Mouse (Mus musculus): Measurements from ENCODE around the gene Erc2. TPM values are rescaled to one million over a fixed set of nuclear protein-coding genes. Genes with fewer than 3 reads are reported as not detected.

Gene Erc2
- polyA plus RNA-seq, 1 experiment = 0.89 TPM

- Histone ChIP-seq H3K27ac (ENCODE audit: insufficient read depth, low read depth, low read length) (no peak overlapping the region), H3K27me3 (ENCODE audit: control insufficient read depth, insufficient read depth, low read length) (no peaks in the 10 kb centered on the region), H3K4me1 (ENCODE audit: control insufficient read depth, insufficient read depth, insufficient read length, low read length) (no peaks in the 10 kb centered on the region), H3K4me3 (ENCODE audit: low read depth, low read length) (no peak overlapping the region), H3K36me3 (ENCODE audit: control insufficient read depth, insufficient read depth, low read length) (no peaks in the 10 kb centered on the region)
- no peak for TF ChIP-seq POLR2A (IDR thresholded peaks at IDR 0.05; ENCODE audit: low read depth, low read length)
- TF ChIP-seq CTCF (IDR thresholded peaks at IDR 0.05; ENCODE audit: extremely low read depth, insufficient read length, insufficient replicate concordance, low read depth, low read length) = no peak
- WGBS = 87% methylated on average over 10 of the region's 10 CpGs
Measured at GRCm38 (mm10) chr14:27674561-27674960, 52.3 kb downstream of the Erc2 start.

GRCm38 (mm10) chr14:27675071-27675470 is 52.8 kb downstream of the Erc2 start:
- TF ChIP-seq POLR2A (IDR thresholded peaks at IDR 0.05; ENCODE audit: low read depth, low read length) (no peak), CTCF (IDR thresholded peaks at IDR 0.05; ENCODE audit: extremely low read depth, insufficient read length, insufficient replicate concordance, low read depth, low read length) (no peak)
- 80% methylated on average over 6 of the region's 6 CpGs for WGBS
- H3K27me3 ChIP-seq (ENCODE audit: control insufficient read depth, insufficient read depth, low read length) = no peaks in the 10 kb centered on the region

GRCm38 (mm10) chr14:27682368-27683052 is 60.3 kb downstream of the Erc2 start:
- H3K27me3 ChIP-seq (ENCODE audit: control insufficient read depth, insufficient read depth, low read length) = no peaks in the 10 kb centered on the region
- 36% methylated on average over 3 of the region's 3 CpGs for WGBS
- H3K4me3 ChIP-seq (ENCODE audit: low read depth, low read length) = no peak overlapping the region
- TF ChIP-seq CTCF (IDR thresholded peaks at IDR 0.05; ENCODE audit: extremely low read depth, insufficient read length, insufficient replicate concordance, low read depth, low read length) (no peak), POLR2A (IDR thresholded peaks at IDR 0.05; ENCODE audit: low read depth, low read length) (no peak)
- no peaks in the 10 kb centered on the region for H3K4me1 ChIP-seq (ENCODE audit: control insufficient read depth, insufficient read depth, insufficient read length, low read length)
- no peaks in the 10 kb centered on the region for H3K36me3 ChIP-seq (ENCODE audit: control insufficient read depth, insufficient read depth, low read length)
- no peak overlapping the region for H3K27ac ChIP-seq (ENCODE audit: insufficient read depth, low read depth, low read length)

More at GRCm38 (mm10) chr14:27675071-27675470, 52.8 kb downstream of the Erc2 start:
- Histone ChIP-seq H3K4me3 (ENCODE audit: low read depth, low read length) (no peak overlapping the region), H3K4me1 (ENCODE audit: control insufficient read depth, insufficient read depth, insufficient read length, low read length) (no peaks in the 10 kb centered on the region), H3K36me3 (ENCODE audit: control insufficient read depth, insufficient read depth, low read length) (no peaks in the 10 kb centered on the region), H3K27ac (ENCODE audit: insufficient read depth, low read depth, low read length) (no peak overlapping the region)

GRCm38 (mm10) chr14:27695781-27696180 is 73.6 kb downstream of the Erc2 start:
- TF ChIP-seq CTCF (IDR thresholded peaks at IDR 0.05; ENCODE audit: extremely low read depth, insufficient read length, insufficient replicate concordance, low read depth, low read length) = no peak
- TF ChIP-seq POLR2A (IDR thresholded peaks at IDR 0.05; ENCODE audit: low read depth, low read length) = no peak
- Histone ChIP-seq H3K4me1 (ENCODE audit: control insufficient read depth, insufficient read depth, insufficient read length, low read length) (no peaks in the 10 kb centered on the region), H3K27ac (ENCODE audit: insufficient read depth, low read depth, low read length) (no peak overlapping the region), H3K4me3 (ENCODE audit: low read depth, low read length) (no peak overlapping the region), H3K27me3 (ENCODE audit: control insufficient read depth, insufficient read depth, low read length) (no peaks in the 10 kb centered on the region), H3K36me3 (ENCODE audit: control insufficient read depth, insufficient read depth, low read length) (no peaks in the 10 kb centered on the region)
- WGBS = 89% methylated on average over 7 of the region's 7 CpGs

- Histone ChIP-seq H3K27me3 (ENCODE audit: control insufficient read depth, insufficient read depth, low read length) (no peaks in the 10 kb centered on the region), H3K4me3 (ENCODE audit: low read depth, low read length) (no peak overlapping the region), H3K4me1 (ENCODE audit: control insufficient read depth, insufficient read depth, insufficient read length, low read length) (no peaks in the 10 kb centered on the region), H3K36me3 (ENCODE audit: control insufficient read depth, insufficient read depth, low read length) (no peaks in the 10 kb centered on the region), H3K27ac (ENCODE audit: insufficient read depth, low read depth, low read length) (no peak overlapping the region)
- 79% methylated on average over 7 of the region's 7 CpGs for WGBS
- TF ChIP-seq POLR2A (IDR thresholded peaks at IDR 0.05; ENCODE audit: low read depth, low read length) = no peak
- no peak for TF ChIP-seq CTCF (IDR thresholded peaks at IDR 0.05; ENCODE audit: extremely low read depth, insufficient read length, insufficient replicate concordance, low read depth, low read length)
Measured at GRCm38 (mm10) chr14:27717364-27717763, 95.1 kb downstream of the Erc2 start.

DNA sequence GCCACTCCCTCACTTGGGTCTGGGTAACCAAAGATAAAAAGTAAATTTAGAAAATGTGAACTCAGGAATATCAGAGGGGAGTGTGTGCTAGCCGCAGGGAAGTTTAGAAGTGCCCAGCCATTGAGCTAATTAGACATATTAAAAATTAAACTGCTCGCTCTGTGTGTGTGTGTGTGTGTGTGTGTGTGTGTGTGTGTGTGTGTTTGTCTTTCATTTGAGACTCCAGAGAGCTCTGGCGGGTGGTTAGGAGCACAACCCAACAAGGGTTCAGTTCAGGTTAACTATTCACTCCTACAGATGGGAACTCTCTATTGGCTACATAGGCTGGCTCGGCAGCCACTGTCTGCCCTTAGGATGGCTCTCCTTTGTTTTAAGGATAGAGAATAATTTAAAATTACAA is 97.4 kb downstream of the Erc2 start:
- no peaks in the 10 kb centered on the region for H3K4me1 ChIP-seq (ENCODE audit: control insufficient read depth, insufficient read depth, insufficient read length, low read length)
- no peaks in the 10 kb centered on the region for H3K27me3 ChIP-seq (ENCODE audit: control insufficient read depth, insufficient read depth, low read length)
- H3K36me3 ChIP-seq (ENCODE audit: control insufficient read depth, insufficient read depth, low read length) = no peaks in the 10 kb centered on the region
- 63% methylated on average over 4 of the region's 4 CpGs for WGBS
- no peak overlapping the region for H3K4me3 ChIP-seq (ENCODE audit: low read depth, low read length)
- no peak overlapping the region for H3K27ac ChIP-seq (ENCODE audit: insufficient read depth, low read depth, low read length)
- TF ChIP-seq CTCF (IDR thresholded peaks at IDR 0.05; ENCODE audit: extremely low read depth, insufficient read length, insufficient replicate concordance, low read depth, low read length) (no peak), POLR2A (IDR thresholded peaks at IDR 0.05; ENCODE audit: low read depth, low read length) (no peak)

DNA sequence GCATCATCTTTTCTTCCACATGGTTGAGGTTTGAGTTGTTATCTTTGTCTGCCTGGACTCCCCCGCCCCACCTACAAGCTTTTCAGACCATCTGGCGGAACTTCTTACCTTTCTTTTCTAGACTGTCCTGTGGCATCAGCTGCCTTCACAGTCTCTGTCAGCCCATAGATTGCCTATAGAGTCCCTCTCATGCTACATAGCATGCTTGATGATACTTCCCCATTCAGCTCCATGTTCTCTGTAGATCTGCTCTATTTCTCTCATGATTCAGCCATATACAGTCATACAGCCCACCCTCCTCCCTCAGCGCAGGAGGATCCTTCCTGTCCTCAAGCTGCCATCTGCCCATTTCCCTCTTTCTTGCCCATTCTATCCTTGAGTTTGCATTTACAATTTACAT is 98.7 kb downstream of the Erc2 start:
- H3K27me3 ChIP-seq (ENCODE audit: control insufficient read depth, insufficient read depth, low read length) = no peaks in the 10 kb centered on the region
- H3K4me3 ChIP-seq (ENCODE audit: low read depth, low read length) = no peak overlapping the region
- H3K4me1 ChIP-seq (ENCODE audit: control insufficient read depth, insufficient read depth, insufficient read length, low read length) = no peaks in the 10 kb centered on the region
- TF ChIP-seq CTCF (IDR thresholded peaks at IDR 0.05; ENCODE audit: extremely low read depth, insufficient read length, insufficient replicate concordance, low read depth, low read length) (no peak), POLR2A (IDR thresholded peaks at IDR 0.05; ENCODE audit: low read depth, low read length) (no peak)
- WGBS = 91% methylated on average over 3 of the region's 3 CpGs
- no peak overlapping the region for H3K27ac ChIP-seq (ENCODE audit: insufficient read depth, low read depth, low read length)
- H3K36me3 ChIP-seq (ENCODE audit: control insufficient read depth, insufficient read depth, low read length) = no peaks in the 10 kb centered on the region
